Comparison of ENCODE assay signal across 8 mouse cellular contexts in genomic region chr5:146221722-146222121, GRCm38 (mm10). TPM values are rescaled to one million over a fixed set of nuclear protein-coding genes. Genes with fewer than 3 reads are reported as not detected.
DNase-seq lines count a peak whose midpoint lies in the region; ATAC-seq and TF ChIP-seq lines count a peak whose summit lies in the region.

No protein-coding gene starts in this region.

- 17% methylated on average over 6 of the region's 6 CpGs for WGBS in kidney, postnatal 0 days
- WGBS in embryonic facial prominence, embryonic 12.5 days, result 24% methylated on average over 6 of the region's 6 CpGs
- 32% methylated on average over 6 of the region's 6 CpGs for WGBS in intestine, embryonic 14.5 days

- no peaks in the 10 kb centered on the region for H3K79me2 ChIP-seq in myocyte (ENCODE audit: control insufficient read depth, insufficient read depth)

- TF ChIP-seq POLR2A in myocyte (IDR thresholded peaks at IDR 0.05; ENCODE audit: insufficient read length, low read depth), result no peak

- H3K9me3 ChIP-seq in kidney, postnatal 0 days (replicated peaks; ENCODE audit: low read length), result no peaks in the 10 kb centered on the region
- no peaks in the 10 kb centered on the region for H3K9me3 ChIP-seq in embryonic facial prominence, embryonic 12.5 days
- H3K9me3 ChIP-seq in intestine, embryonic 14.5 days (ENCODE audit: control insufficient read depth, low read length), result no peaks in the 10 kb centered on the region

- H3K27me3 ChIP-seq in kidney, postnatal 0 days (ENCODE audit: insufficient read depth, low read length), result no peaks in the 10 kb centered on the region
- H3K27me3 ChIP-seq in embryonic facial prominence, embryonic 12.5 days, result no peaks in the 10 kb centered on the region
- no peaks in the 10 kb centered on the region for H3K27me3 ChIP-seq in intestine, embryonic 14.5 days (replicated peaks; ENCODE audit: control insufficient read depth, insufficient read depth, low read length)
- no peaks in the 10 kb centered on the region for H3K27me3 ChIP-seq in myocyte (ENCODE audit: control insufficient read depth, insufficient read depth, insufficient read length)

- H3K4me3 ChIP-seq in kidney, postnatal 0 days (replicated peaks; ENCODE audit: low read depth, low read length), result peak overlapping the region; percentile 68
- peak overlapping the region; percentile 77 for H3K4me3 ChIP-seq in embryonic facial prominence, embryonic 12.5 days
- peak overlapping the region; percentile 54 for H3K4me3 ChIP-seq in intestine, embryonic 14.5 days (ENCODE audit: low read depth, low read length)
- H3K4me3 ChIP-seq in myocyte, result peak overlapping the region; percentile 70

- peak overlapping the region; percentile 99 for H3K27ac ChIP-seq in kidney, postnatal 0 days
- peak overlapping the region; percentile 94 for H3K27ac ChIP-seq in embryonic facial prominence, embryonic 12.5 days
- H3K27ac ChIP-seq in intestine, embryonic 14.5 days (ENCODE audit: low read depth), result peak overlapping the region; percentile 96

- peak overlapping the region; percentile 63 for H3K4me2 ChIP-seq in kidney, postnatal 0 days (ENCODE audit: low read length)
- peak overlapping the region; percentile 58 for H3K4me2 ChIP-seq in embryonic facial prominence, embryonic 12.5 days (replicated peaks)
- peak overlapping the region; percentile 66 for H3K4me2 ChIP-seq in intestine, embryonic 14.5 days (ENCODE audit: low read length)
- peak overlapping the region; percentile 91 for H3K4me2 ChIP-seq in myocyte (ENCODE audit: low read depth)

- H3K9ac ChIP-seq in kidney, postnatal 0 days (ENCODE audit: low read depth, low read length), result peak overlapping the region; percentile 86
- peak overlapping the region; percentile 78; the same call in 1 of the 2 replicates for H3K9ac ChIP-seq in embryonic facial prominence, embryonic 12.5 days
- peak overlapping the region; percentile 82 for H3K9ac ChIP-seq in intestine, embryonic 14.5 days (ENCODE audit: low read length)

- H3K4me1 ChIP-seq in kidney, postnatal 0 days (replicated peaks; ENCODE audit: insufficient read depth, low read length), result no peaks in the 10 kb centered on the region
- 0 out of 2 replicates have a peak, but pooled peaks cover 8% of the 10 kb centered on the region for H3K4me1 ChIP-seq in embryonic facial prominence, embryonic 12.5 days
- peaks cover 6% of the 10 kb centered on the region; the same call in 1 of the 2 replicates for H3K4me1 ChIP-seq in intestine, embryonic 14.5 days (replicated peaks; ENCODE audit: control insufficient read depth, insufficient read depth, low read length)

- peaks cover 15% of the 10 kb centered on the region; the same call in 1 of the 2 replicates for H3K36me3 ChIP-seq in kidney, postnatal 0 days (ENCODE audit: insufficient read depth, low read length)
- peaks cover 16% of the 10 kb centered on the region for H3K36me3 ChIP-seq in embryonic facial prominence, embryonic 12.5 days
- H3K36me3 ChIP-seq in intestine, embryonic 14.5 days (ENCODE audit: control insufficient read depth, insufficient read depth, low read length), result peaks cover 29% of the 10 kb centered on the region
- H3K36me3 ChIP-seq in myocyte (ENCODE audit: control insufficient read depth, insufficient read depth), result peaks cover 16% of the 10 kb centered on the region

- no peak for ATAC-seq in kidney, postnatal 0 days (replicated peaks; ENCODE audit: low FRiP score, low read depth)
- ATAC-seq in embryonic facial prominence, embryonic 12.5 days (ENCODE audit: insufficient number of reproducible peaks, insufficient read depth, low FRiP score, low TSS enrichment), result no peak
- no peak for ATAC-seq in intestine, embryonic 14.5 days (replicated peaks; ENCODE audit: low FRiP score, low TSS enrichment, low read depth)
- no peak for ATAC-seq in cerebellum, adult (ENCODE audit: insufficient number of reproducible peaks, low FRiP score, low TSS enrichment)

- no peak for DNase-seq in kidney, postnatal 0 days (ENCODE audit: low spot score)
- no peak for DNase-seq in kidney, postnatal 4 days
- DNase-seq in intestine, embryonic 14.5 days (ENCODE audit: low spot score), result peak; percentile 51
- no peak for DNase-seq in right cerebral cortex, postnatal 36 days (ENCODE audit: low spot score in 2 of 2)
- DNase-seq in c-Kit-positive CD71-positive TER-119-positive erythroid progenitor cells, embryonic 14.5 days (ENCODE audit: low spot score), result no peak

- no peak for TF ChIP-seq CTCF in kidney, postnatal 0 days (IDR thresholded peaks at IDR 0.05; ENCODE audit: low read depth)

- peak overlapping the region; percentile 75 for H3ac ChIP-seq in myocyte (ENCODE audit: control insufficient read depth, insufficient read length)

TF ChIP-seq in myocyte, 11 proteins besides CTCF, POLR2A, EP300 and RAD21:
- no peak for TF ChIP-seq TCF3 (IDR thresholded peaks at IDR 0.05; ENCODE audit: insufficient read length, low read depth)
- TF ChIP-seq CEBPB (IDR thresholded peaks at IDR 0.05; ENCODE audit: insufficient read depth, poor library complexity, severe bottlenecking), result no peak
- TF ChIP-seq TCF12 (IDR thresholded peaks at IDR 0.05; ENCODE audit: insufficient read depth, poor library complexity, severe bottlenecking), result no peak
- no peak for TF ChIP-seq MYOD1 (IDR thresholded peaks at IDR 0.05; ENCODE audit: control insufficient read depth in 1 of 3, insufficient read length in 2 of 3, low read depth in 2 of 3)

RNA-seq across cellular contexts. Expression of gene Rnf6, which starts 0.4 kb away (rescaled TPM):
- 54.6 and 63.2 TPM in 2 replicates for polyA plus RNA-seq in kidney, postnatal 0 days (2015; fragmentation: Nextera tagmentation; extraction: Ambion mirVana)
- polyA plus RNA-seq in embryonic facial prominence, embryonic 12.5 days (2016; fragmentation: Nextera tagmentation; extraction: Ambion mirVana), result 32.1 and 32.8 TPM in 2 replicates
- 38.8 and 39.9 TPM in 2 replicates for polyA plus RNA-seq in intestine, embryonic 14.5 days (2014; fragmentation: Nextera tagmentation; extraction: Ambion mirVana)
- 17.2 TPM for polyA plus RNA-seq in myocyte (2012; fragmentation: generic; extraction: Trizol)

RNA-seq across cellular contexts. Expression of gene Cdk8, which starts 9.3 kb away (rescaled TPM):
- polyA plus RNA-seq in kidney, postnatal 0 days (2015; fragmentation: Nextera tagmentation; extraction: Ambion mirVana), result 18.1 and 18.6 TPM in 2 replicates
- 30.8 and 31.7 TPM in 2 replicates for polyA plus RNA-seq in embryonic facial prominence, embryonic 12.5 days (2016; fragmentation: Nextera tagmentation; extraction: Ambion mirVana)
- 28.9 and 35.1 TPM in 2 replicates for polyA plus RNA-seq in intestine, embryonic 14.5 days (2014; fragmentation: Nextera tagmentation; extraction: Ambion mirVana)
- 11.0 TPM for polyA plus RNA-seq in myocyte (2012; fragmentation: generic; extraction: Trizol)

RNA-seq across cellular contexts. Expression of gene 1700001J03Rik, which starts 36.6 kb away (rescaled TPM):
- 0.26 and 0.32 TPM in 2 replicates for polyA plus RNA-seq in kidney, postnatal 0 days (2015; fragmentation: Nextera tagmentation; extraction: Ambion mirVana)
- polyA plus RNA-seq in embryonic facial prominence, embryonic 12.5 days (2016; fragmentation: Nextera tagmentation; extraction: Ambion mirVana), result not detected in 2 replicates
- polyA plus RNA-seq in intestine, embryonic 14.5 days (2014; fragmentation: Nextera tagmentation; extraction: Ambion mirVana), result not detected in 2 replicates
- polyA plus RNA-seq in myocyte (2012; fragmentation: generic; extraction: Trizol), result not detected

RNA-seq across cellular contexts. Expression of gene Gm6309, which starts 51.2 kb away (rescaled TPM):
- not detected in 2 replicates for polyA plus RNA-seq in kidney, postnatal 0 days (2015; fragmentation: Nextera tagmentation; extraction: Ambion mirVana)
- polyA plus RNA-seq in embryonic facial prominence, embryonic 12.5 days (2016; fragmentation: Nextera tagmentation; extraction: Ambion mirVana), result not detected in 2 replicates
- not detected in 2 replicates for polyA plus RNA-seq in intestine, embryonic 14.5 days (2014; fragmentation: Nextera tagmentation; extraction: Ambion mirVana)
- not detected for polyA plus RNA-seq in myocyte (2012; fragmentation: generic; extraction: Trizol)
